Mouse (Mus musculus) mature B cell (primary cell): ENCODE measurements at regions not wholly inside any gene's neighbourhood (a gene's known extent, or its start where the extent isn't known, plus 50 kb on each side); places are given as distances from the start of the nearest gene placed in this dataset.

Experiments used
- in situ Hi-C: fragments of 300-500 bp; cut with MboI; formaldehyde crosslinking; loops from 2 replicates; pipeline ENCODE4 v1.14.3; 2019

DNA sequence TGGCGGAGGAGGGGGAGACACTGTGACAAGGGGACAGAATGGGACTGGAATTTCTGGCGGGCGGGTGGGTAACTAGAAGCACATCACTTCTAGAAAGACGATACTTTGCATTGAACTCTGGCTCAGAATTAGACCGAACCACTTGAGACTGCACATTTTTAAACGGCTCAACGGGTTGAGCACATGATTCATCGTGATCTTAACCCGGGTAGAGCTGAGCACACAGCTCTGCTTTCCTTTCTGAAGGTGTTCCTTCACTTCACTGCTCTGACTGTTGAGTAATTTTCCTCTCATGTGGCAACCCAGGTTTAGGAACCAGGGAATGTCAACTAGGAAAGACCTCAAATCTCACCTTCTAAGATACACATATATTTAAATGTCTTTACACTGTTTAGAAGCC, 180.9 kb downstream of the Zfp365 start:
- in situ Hi-C loops = no loop called here

DNA sequence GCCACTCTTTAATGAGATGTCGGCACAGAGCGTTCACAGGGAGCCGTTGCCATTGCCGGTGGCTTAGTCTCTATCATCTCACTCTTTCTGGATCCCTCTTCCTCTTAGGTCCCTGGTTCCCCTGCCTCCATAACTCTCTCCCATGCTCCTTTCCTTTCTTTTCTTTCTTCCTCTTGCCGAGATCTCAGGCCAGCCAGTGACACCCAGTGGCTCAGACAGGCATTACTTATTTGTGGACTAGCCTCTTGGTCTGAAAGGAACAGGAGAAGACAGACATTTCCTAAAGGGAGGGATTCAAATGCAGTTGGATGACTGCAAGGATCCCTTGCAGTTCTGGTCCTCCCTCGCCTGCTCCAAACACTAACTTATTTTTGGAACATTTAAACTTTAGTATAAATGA, 180.5 kb upstream of the Ado start:
- in situ Hi-C loops = loop anchor here (10.0 kb wide), 1 partner anchor 194 kb away; the partner anchor contains the start of gene Egr2

DNA sequence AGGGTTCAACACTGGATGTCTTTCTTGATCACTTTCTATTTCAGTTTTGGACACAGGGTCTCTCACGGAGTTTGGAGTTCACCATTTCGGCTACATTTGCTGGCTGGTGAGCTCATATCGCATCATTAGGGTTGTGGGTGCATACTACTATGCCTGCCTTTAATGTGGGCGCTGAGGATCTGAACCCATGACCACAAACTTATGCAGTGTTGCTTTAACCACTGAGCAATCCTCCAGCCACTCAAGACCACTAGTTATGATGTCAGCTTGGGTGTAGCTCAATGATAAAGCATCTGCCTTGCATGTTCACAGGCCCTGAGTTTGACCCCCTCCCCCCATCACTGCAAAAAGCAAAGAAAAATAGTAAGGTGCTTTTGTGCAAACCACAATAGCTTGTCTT, 178.8 kb upstream of the Ado start:
- in situ Hi-C loops = loop anchor here (10.0 kb wide), 1 partner anchor 193 kb away; the partner anchor contains the start of gene Egr2

DNA sequence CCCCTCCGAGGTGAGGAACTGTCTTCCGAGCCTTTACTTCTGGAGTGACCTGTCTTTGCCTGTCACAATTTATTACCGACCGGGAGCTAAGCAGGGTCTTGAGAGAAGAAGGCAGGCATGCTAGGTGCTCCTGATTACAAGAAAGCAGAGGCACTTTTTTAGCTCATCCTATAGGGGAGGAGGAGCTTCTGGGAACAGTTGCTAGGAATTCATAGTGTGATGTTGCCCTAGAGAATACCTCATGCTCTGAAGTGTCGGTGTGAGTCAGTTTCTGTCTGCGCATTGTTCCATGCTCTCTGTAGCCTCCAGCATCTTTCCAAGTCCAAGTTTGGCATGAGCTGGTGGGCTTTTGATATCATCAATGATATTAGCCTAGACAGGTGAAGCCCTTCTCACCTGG, 178.0 kb upstream of the Ado start:
- in situ Hi-C loops = loop anchor here (10.0 kb wide), 1 partner anchor 192 kb away; the partner anchor contains the start of gene Egr2

DNA sequence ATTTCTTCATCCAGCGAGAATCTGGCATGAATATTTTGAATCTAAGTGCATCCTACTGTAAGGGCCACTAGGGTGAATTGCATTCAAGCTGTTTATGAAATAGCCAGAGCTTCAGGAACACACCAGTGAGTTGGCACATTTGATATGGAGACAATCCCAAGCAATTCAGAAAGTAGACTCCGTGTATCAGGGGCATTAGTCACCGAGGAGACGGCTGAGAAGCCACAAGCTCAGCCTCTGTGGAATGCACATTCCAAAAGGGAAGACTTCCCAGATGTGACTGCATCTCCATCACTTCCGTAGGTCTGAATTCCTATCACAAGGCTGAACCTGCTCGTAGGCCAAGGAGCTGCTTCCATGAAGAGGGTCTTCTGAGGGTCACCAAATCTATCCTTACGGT, 177.6 kb upstream of the Ado start:
- in situ Hi-C loops = loop anchor here (10.0 kb wide), 1 partner anchor 192 kb away; the partner anchor contains the start of gene Egr2

DNA sequence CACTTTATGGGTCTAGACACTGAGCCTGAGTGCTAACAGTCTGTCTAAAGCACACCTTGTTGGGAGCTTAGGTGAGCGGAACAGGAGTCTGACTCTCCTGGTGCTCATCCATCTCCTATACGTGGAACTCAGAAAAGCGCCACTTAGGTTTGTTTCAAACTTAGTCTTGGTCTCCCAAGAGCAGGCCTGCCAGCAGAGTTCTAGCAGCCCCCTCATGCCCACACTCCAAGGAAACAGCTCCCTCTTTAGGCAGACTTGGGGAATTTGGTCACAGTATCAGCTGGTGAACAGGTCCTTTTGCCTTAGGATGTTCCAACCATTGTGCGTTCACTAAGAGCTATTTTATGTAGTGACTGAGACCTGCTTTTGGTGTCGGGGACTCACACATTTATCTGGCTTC, 173.0 kb upstream of the Ado start:
- in situ Hi-C loops = loop anchor here (10.0 kb wide), 1 partner anchor 187 kb away; the partner anchor contains the start of gene Egr2

DNA sequence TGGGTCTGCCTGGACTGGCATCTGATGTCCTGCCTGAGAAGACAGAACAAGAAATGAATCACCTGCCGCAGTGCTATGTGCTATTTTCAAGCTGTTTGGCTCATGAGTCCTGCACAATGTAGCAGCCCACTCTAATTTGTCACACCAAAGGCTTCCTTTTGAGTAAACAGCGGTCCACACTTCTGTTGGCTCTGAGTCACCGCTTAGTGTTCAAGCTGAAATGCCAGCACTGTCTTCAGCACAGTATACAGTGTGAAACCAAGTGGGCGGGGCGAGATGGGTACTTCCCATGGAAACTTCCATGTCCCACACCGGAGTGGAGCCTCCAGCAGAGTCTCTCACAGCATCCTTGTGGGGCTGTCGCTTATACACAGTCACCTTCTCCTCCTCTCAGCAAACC, 168.8 kb upstream of the Ado start:
- in situ Hi-C loops = no loop called here

DNA sequence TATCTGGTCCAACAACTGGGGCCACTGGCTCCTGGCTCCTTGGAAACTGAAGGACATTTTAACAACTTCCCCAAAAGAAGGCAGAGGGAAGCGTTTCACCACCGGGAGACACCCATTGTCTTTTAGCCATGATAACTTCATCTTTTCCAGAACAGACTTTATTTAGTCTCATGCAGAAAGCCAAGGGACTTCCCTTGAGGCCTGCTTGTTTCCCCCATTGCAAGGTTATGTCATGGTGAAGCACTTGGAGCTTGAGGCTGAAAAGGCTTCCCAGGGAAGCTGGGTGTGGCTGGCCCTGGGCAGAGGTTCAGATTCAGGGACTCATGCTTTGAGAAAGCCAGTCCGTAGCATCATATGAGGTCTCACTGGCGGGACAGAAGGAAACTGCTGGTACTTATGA, 166.3 kb upstream of the Ado start:
- in situ Hi-C loops = no loop called here

DNA sequence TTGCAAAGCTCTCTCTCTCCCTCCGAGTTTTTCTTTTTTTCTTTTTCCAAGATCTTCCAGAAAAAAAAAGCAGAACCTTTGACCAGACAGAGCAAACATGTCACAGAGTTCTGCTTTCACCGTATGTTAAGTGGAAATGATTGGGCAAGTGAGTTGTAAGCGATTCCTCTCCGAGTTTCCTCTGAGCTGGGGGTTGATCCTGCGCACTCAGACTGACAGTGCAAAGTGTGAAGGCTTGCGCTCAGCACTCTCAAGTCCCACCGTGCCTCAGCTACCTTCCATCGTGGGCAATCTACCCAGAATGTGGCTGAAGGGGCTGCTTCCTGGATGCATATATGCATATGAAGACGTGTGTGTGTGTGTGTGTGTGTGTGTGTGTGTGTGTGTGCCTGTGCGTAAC, 164.3 kb upstream of the Ado start:
- in situ Hi-C loops = no loop called here

DNA sequence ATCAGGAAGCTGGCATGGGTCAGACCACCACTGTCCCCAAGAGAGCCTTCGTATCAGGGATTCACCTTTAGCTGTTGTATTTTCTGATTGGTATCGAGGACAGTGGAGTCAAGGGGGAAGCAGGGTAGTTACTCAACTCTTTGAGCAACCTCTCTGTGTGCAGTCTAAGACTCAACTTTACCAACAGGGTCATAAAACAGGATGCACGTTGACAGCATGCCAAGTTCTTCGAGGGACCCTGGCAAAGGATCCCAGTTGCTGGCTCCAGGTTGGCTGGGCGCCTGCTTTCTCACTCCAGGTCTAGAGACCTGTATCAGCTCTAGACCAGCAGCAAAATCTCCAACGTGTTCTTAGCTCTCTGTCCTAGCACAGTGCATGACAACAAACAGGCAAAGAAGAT, 163.9 kb upstream of the Ado start:
- in situ Hi-C loops = no loop called here

DNA sequence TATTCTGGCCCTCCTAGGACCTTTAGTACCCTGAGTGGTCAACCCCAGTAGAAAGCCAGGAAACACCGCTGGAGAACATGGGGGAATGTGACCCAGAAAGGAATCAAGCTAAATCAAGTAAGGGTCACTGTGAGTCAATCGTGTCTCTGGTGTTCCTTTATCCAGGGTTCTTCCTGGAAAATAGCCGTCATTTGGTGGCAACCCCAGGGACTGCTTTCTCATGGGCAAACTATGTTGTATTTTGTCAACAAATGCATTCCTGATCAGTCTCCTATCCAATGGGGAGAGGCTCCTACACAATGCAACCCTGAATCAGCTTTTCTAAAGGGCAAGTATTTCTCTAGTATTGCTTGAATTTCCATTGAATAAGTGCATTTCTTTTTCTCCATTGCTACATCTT, 163.2 kb upstream of the Ado start:
- in situ Hi-C loops = no loop called here

DNA sequence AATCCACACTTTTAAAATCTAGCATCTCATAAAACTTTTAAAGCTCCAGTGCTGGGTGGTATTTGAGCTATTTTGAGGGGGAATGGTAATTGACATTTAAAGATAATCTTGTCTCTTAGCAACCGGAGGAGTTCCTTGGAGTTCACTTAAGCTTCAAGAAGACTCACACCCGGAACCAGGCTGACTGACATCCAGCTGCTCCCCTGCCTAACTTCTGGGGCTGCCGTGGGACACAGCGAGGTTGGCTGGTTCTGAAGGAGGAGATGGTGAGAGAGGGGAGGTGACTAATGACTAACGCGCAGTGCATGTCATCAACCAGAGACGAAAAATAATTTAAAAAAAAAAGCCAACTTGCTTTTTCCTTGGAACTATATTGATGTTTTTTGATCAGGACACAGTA, 157.7 kb upstream of the Ado start:
- in situ Hi-C loops = no loop called here

DNA sequence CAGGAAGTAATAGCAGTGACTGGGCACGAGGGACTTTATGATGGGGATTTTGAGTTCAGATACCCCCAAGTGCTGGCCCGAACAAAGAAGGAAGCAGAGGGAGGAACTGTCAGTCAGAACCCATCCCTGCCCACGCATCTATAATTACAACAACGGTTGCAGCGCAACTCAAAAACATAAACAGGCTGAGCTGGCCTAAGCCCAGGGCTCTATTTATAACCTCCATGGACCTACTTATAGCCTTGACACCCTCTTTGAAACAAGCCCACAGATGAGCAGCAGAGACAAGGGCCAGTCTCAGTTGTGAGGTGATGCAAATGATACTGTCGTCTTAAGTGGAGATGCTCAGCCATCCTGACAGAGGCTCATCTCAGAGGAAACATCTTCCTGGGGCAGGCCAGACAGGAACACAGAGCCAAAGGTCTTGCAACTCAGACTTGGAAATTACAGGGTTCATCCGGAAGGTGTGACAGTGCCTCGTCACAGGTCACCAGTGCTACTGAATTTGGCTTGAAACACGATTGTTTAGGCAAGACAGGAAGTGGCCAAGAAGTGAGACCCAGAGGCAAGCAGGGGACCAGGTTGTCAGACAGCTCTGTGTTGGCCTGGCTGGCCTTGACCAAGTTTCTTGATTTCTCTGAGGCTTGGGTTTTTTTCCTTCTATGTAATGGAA, 154.2 kb upstream of the Ado start:
- in situ Hi-C loops = no loop called here

DNA sequence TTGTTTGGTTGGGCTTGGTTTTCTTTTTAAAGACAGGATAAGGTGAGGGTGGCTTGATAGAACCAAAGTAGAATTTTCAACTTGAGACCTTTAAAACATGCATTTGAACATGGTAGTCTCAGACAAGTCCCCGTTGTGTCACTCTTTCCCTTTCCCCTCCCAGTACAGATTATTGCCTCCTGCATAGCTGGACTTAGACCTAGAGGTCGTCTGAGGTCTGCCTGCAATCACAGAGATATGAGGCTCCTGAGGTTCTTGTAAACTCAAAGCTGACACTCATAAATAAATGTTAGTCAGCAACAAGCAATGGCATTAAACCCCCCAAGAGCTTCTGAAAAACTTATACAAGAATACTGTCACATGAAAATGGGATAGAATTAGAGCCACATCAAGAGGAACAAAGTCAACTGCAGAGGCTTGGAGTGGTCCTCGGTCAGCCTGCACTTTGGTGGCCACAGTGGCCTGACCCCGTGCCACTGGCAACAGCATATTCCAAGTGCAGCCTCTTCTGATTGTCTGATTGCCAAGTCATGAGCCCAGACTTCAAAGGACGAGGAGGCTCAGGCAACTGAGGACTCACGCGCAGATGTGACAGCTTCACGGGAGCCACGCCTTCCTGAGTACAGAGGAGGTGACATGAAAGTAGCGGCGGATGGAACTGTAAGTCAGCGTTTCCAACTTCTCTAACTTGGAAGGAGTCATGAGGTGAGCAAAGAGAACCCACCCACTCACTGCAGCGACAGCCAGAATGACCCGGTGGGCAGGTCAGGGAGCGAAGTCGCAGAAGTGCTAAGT, 148.8 kb upstream of the Ado start:
- in situ Hi-C loops = no loop called here

DNA sequence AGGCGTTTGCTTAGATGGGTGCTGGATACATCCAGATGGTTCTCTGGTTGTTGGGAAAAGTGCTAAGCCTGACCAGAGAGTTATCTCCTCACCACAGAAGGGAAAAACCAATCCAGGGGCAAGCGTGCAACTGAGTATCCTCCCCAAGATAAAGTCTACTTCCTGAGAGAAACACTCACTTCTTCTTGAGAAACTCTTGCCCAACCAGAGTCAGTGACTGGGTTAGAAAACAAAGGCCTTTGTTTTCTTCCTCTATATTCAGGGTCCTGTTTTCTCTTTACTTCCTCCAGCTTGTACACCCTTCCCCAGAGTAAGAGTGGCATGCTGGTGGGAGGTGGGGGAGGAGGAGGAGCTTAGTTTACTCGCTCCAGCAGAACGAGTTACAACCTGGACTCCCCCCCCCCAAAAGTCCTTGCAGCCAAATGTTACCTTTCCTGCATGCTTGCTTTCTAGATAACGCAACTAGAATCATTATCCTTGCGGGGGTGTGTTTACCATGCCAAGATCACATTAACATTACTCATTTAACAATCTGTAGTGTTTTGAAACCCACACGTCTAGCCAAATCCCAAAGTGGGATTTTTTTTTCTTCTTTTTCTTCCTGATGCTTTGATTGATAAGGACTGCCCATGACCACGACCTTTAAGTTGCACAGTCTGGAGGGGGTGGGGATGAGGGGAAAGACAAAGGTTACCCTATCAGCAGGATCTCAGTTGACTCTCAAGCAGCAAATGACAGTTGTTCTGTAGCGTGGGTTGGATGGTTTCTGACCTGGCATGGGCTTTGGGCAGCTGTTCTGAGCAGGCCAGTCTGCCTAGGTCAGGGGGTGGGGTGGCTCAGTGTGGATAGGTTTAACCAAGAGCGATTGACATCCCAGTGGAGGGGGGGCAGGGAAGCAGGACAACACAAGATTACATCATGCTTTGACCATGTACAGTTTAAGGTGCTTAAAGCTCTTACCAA, 147.4 kb upstream of the Ado start:
- in situ Hi-C loops = no loop called here

DNA sequence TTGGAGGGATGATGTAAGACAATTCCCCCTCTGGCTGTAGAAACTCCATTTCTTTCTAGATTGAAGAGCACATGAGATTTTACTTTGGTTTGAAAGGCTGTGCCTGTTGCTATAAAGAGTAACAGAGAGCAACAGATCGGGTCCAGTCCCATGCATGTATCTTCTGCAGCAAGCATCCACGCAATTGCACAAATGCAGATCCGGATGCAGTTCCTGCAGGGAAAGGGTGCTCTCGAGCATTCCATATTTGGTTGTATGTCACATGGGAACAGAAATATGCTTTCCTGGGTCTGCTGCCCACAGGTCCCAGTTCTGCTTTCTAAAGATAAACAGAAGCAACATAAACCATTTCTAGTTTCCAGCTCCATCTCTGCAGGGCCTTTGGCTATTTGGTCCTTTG, 146.0 kb upstream of the Ado start:
- in situ Hi-C loops = no loop called here

DNA sequence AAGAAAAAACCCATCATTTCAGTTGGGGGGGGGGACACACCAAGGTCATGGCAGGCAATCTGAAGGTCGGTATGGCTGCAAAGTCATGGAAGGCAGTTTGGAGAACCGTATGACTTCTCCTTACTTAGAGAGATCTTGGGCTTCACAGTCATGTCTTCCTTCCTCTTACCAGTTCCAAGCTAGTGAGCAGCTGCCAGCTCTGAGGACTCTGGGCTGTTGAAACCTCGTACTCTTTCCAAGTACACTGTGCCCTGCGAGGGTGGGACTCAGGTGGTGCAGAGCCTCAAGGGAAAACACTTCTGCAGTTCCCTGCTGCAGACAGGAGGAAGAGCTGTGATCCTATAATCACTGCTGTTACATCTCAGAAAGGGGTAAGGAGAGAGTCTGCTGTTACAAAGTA, 144.8 kb upstream of the Ado start:
- in situ Hi-C loops = no loop called here

DNA sequence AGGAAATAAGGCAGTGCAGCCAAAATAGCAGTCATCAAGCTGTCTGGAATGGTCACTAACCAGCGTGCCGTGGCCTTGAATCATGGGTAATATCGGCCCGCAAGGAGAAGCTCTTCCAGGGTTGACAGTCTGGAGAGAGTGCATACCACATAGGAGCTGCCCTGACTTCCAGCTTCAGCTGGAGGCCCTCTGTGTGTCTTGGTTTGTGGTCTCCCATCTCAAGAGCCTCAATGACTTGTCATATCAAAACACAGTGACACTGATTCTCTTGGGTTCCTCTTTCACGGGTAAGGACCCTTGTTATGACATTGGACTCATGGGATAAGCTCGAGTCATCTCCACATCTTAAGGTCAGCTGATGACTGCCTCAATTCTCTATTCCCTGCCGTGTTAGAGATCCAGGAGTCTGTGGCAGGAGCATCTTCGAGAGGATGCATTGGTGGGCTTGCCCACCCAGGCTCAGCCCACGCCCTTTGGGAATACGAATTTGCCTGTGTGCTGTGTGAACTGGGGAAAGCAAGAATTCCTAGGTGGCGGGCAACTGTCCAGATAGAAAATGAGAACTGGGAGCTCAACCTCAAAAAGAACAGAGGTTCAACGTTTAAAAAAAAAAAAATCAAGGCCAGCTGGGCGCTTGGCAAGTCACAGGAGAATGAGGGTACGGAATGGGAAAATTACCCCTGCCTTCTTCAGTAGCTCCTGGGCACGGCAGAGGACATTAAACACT, 141.4 kb upstream of the Ado start:
- in situ Hi-C loops = no loop called here

DNA sequence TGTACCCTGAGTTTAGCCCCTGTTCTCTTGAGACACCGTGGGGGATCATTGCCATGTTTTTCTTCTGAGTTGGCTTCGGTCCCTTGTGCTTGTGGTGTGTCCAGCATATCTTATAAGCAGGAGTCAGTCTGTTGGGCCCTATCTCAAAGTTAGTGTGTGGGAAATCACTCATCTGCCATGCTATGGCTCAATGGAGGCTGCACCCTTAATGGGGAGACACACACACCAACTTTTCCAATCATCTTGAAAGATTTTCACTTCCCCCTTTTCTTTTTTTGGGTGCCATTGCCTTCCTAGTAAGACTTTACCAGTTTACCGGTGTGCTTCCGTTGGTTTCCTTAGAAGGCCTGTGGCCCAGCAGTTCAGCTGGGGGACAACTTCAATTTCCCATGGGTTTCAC, 130.6 kb upstream of the Ado start:
- in situ Hi-C loops = no loop called here

DNA sequence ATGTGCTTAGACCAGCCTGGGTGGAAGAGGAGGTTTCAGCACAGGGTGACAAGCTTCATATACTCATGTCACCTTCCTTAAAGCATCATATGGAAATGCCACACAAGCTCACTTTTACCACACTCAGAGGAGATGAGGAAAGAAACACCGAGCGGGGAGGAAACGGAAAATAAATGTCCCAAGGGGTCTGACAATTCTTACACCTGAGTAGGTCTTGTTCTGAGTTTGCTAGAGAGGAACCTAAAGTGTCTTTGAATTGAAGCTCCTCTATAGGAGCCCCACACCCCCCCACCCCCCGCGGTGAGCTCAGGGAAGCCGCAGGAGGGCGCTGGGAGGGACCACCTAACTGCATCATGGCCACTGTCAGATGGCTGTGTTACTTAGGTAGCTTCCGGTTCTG, 124.7 kb upstream of the Ado start:
- in situ Hi-C loops = no loop called here

DNA sequence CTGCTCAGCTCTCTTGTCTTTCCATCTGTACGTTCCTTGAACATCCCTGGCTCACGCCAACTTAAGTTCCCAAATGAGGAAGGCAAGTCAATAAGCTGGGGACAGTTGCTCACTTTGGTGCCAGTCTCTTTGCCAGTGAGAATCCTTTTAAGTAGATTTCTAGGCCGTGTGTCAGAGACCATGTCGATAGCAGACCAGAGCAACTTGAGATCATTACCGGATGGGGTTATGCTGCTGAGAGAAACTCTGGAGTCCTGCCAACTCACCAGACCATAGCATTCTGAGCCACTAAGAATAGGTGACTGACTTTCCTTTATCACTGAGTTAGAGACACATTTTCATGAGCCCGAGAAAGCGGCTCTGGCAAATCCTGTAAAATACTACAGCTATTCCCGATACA, 123.5 kb upstream of the Ado start:
- in situ Hi-C loops = no loop called here

DNA sequence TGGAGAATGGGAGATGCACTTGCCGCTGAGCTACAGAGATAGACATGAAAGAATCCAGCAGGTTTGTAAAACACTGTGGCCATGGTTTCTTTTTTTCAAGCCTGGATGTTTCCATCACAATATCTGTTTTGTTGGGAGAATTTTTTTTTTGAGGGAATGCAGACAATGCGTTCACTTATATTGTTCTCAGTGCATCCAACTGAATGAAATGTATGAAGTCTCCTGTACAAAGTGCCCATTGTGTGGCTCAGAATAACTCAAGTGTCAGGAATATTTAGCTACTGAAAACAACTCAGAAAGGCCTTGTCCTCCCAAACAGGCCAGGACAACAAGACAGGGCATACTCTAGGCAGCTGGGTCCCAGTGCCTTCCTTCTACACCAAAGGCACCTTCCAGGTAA, 120.3 kb upstream of the Ado start:
- in situ Hi-C loops = no loop called here
